ENCODE assay signal across 22 mouse cellular contexts in genomic region chr17:79191871-79192373, GRCm38 (mm10).
A peak's percentile ranks its signal among the peaks of the same experiment; 100 is the strongest.
DNase-seq lines count a peak whose midpoint lies in the region; ATAC-seq lines count a peak whose summit lies in the region.
"Had no signal": no experiment of that assay in that cellular context is flagged by ENCODE, and none has a peak within 500 bp of the region (broad histone marks: within the 10 kb centered on the region; RNA-seq: fewer than 3 reads in every experiment).

No protein-coding gene starts in this region.

- H3K9ac ChIP-seq in forebrain, embryonic 14.5 days (ENCODE audit: low read length), result no peak overlapping the region
- no peak overlapping the region for H3K9ac ChIP-seq in heart, embryonic 16.5 days (ENCODE audit: low read length)
- H3K9ac ChIP-seq in heart, embryonic 11.5 days (ENCODE audit: low read depth, low read length), result no peak overlapping the region
- no peak overlapping the region for H3K9ac ChIP-seq in lung, embryonic 16.5 days (ENCODE audit: low read length)
- H3K9ac ChIP-seq: embryonic facial prominence, embryonic 13.5 days; heart, embryonic 15.5 days; hindbrain, embryonic 15.5 days had no signal

- H3K27me3 ChIP-seq in forebrain, embryonic 14.5 days (replicated peaks; ENCODE audit: control insufficient read depth, insufficient read depth, low read length), result no peaks in the 10 kb centered on the region
- H3K27me3 ChIP-seq in forebrain, embryonic 10.5 days (ENCODE audit: poor library complexity, severe bottlenecking), result no peaks in the 10 kb centered on the region
- no peaks in the 10 kb centered on the region for H3K27me3 ChIP-seq in heart, embryonic 16.5 days (ENCODE audit: control insufficient read depth, insufficient read depth, low read length)
- no peaks in the 10 kb centered on the region for H3K27me3 ChIP-seq in heart, embryonic 11.5 days (ENCODE audit: control insufficient read depth, insufficient read depth, low read length)
- no peaks in the 10 kb centered on the region for H3K27me3 ChIP-seq in lung, embryonic 16.5 days (ENCODE audit: control insufficient read depth, insufficient read depth, low read depth, low read length)
- H3K27me3 ChIP-seq: CH12.LX; embryonic facial prominence, embryonic 13.5 days; heart, embryonic 15.5 days; hindbrain, embryonic 15.5 days had no signal

- no peak overlapping the region for H3K27ac ChIP-seq in forebrain, embryonic 14.5 days (ENCODE audit: low read depth, low read length)
- no peak overlapping the region for H3K27ac ChIP-seq in forebrain, embryonic 10.5 days
- H3K27ac ChIP-seq in heart, embryonic 16.5 days (ENCODE audit: low read length), result no peak overlapping the region
- H3K27ac ChIP-seq in heart, embryonic 11.5 days (ENCODE audit: low read depth, low read length), result no peak overlapping the region
- no peak overlapping the region for H3K27ac ChIP-seq in lung, embryonic 16.5 days (ENCODE audit: low read length)
- H3K27ac ChIP-seq: embryonic facial prominence, embryonic 13.5 days; hindbrain, embryonic 15.5 days had no signal

- H3K4me2 ChIP-seq in forebrain, embryonic 14.5 days (ENCODE audit: low read length), result no peak overlapping the region
- no peak overlapping the region for H3K4me2 ChIP-seq in heart, embryonic 16.5 days (ENCODE audit: low read depth, low read length)
- no peak overlapping the region for H3K4me2 ChIP-seq in heart, embryonic 11.5 days
- no peak overlapping the region for H3K4me2 ChIP-seq in lung, embryonic 16.5 days (ENCODE audit: low read depth, low read length)
- H3K4me2 ChIP-seq: embryonic facial prominence, embryonic 13.5 days; heart, embryonic 15.5 days; hindbrain, embryonic 15.5 days had no signal

- H3K4me3 ChIP-seq in forebrain, embryonic 14.5 days (ENCODE audit: low read depth, low read length), result no peak overlapping the region
- H3K4me3 ChIP-seq in forebrain, embryonic 10.5 days, result no peak overlapping the region
- H3K4me3 ChIP-seq in heart, embryonic 16.5 days (ENCODE audit: low read length), result no peak overlapping the region
- H3K4me3 ChIP-seq in heart, embryonic 11.5 days (ENCODE audit: low read depth, low read length), result no peak overlapping the region
- no peak overlapping the region for H3K4me3 ChIP-seq in lung, embryonic 16.5 days (ENCODE audit: low read length)
- H3K4me3 ChIP-seq: embryonic facial prominence, embryonic 13.5 days; heart, embryonic 15.5 days; hindbrain, embryonic 15.5 days had no signal

- no peaks in the 10 kb centered on the region for H3K9me3 ChIP-seq in forebrain, embryonic 14.5 days (replicated peaks; ENCODE audit: control insufficient read depth, low read length)
- no peaks in the 10 kb centered on the region for H3K9me3 ChIP-seq in forebrain, embryonic 10.5 days
- H3K9me3 ChIP-seq in heart, embryonic 16.5 days (replicated peaks; ENCODE audit: control insufficient read depth, low read length), result 0 out of 2 replicates have a peak, but pooled peaks cover 3% of the 10 kb centered on the region
- no peaks in the 10 kb centered on the region for H3K9me3 ChIP-seq in heart, embryonic 11.5 days (replicated peaks; ENCODE audit: control insufficient read depth, low read length)
- H3K9me3 ChIP-seq in lung, embryonic 16.5 days (ENCODE audit: control insufficient read depth, low read length), result no peaks in the 10 kb centered on the region
- H3K9me3 ChIP-seq: embryonic facial prominence, embryonic 13.5 days; heart, embryonic 15.5 days; hindbrain, embryonic 15.5 days had no signal

- ATAC-seq in forebrain, embryonic 14.5 days, result no peak
- peak; percentile 45; the same call in 1 of the 2 replicates for ATAC-seq in heart, embryonic 16.5 days (replicated peaks; ENCODE audit: extremely low read depth, insufficient read depth, low FRiP score)
- ATAC-seq in heart, embryonic 11.5 days (replicated peaks; ENCODE audit: insufficient number of reproducible peaks, low FRiP score, low TSS enrichment), result no peak
- ATAC-seq in lung, embryonic 16.5 days (ENCODE audit: low read depth), result peak; percentile 83
- ATAC-seq: forebrain, embryonic 16.5 days; intestine, embryonic 16.5 days had no signal

- H3K4me1 ChIP-seq in forebrain, embryonic 14.5 days (ENCODE audit: control insufficient read depth, insufficient read depth, low read length), result no peaks in the 10 kb centered on the region
- H3K4me1 ChIP-seq in forebrain, embryonic 10.5 days, result no peaks in the 10 kb centered on the region
- no peaks in the 10 kb centered on the region for H3K4me1 ChIP-seq in heart, embryonic 16.5 days (ENCODE audit: control insufficient read depth, insufficient read depth, low read length)
- H3K4me1 ChIP-seq in heart, embryonic 11.5 days (ENCODE audit: control insufficient read depth, insufficient read depth, low read length), result no peaks in the 10 kb centered on the region
- H3K4me1 ChIP-seq in lung, embryonic 16.5 days (replicated peaks; ENCODE audit: control insufficient read depth, insufficient read depth, low read length), result 0 out of 2 replicates have a peak, but pooled peaks cover 2% of the 10 kb centered on the region
- H3K4me1 ChIP-seq: embryonic facial prominence, embryonic 13.5 days; heart, embryonic 15.5 days; hindbrain, embryonic 15.5 days had no signal

- DNase-seq in forebrain, embryonic 14.5 days (ENCODE audit: low spot score), result peak; percentile 25
- no peak for DNase-seq in forebrain, embryonic 10.5 days (ENCODE audit: extremely low spot score, low spot score)
- DNase-seq in lung, adult 18-20 months, result no peak
- DNase-seq in NIH3T3 (ENCODE audit: low read depth), result peak; percentile 23
- DNase-seq in thymus, postnatal 36 days, result no peak
- DNase-seq: adrenal gland, adult 8-10 months; adrenal gland, postnatal 36 days; cerebellum, adult 11 months; cerebellum, adult 8-10 months; cerebellum, postnatal 14 days; embryo, embryonic 11 days; gastrocnemius, postnatal 14 days; heart, postnatal 36 days had no signal

- 73% methylated on average over 5 of the region's 5 CpGs for WGBS in forebrain, embryonic 14.5 days
- 84% methylated on average over 5 of the region's 5 CpGs for WGBS in forebrain, embryonic 10.5 days
- WGBS in heart, embryonic 16.5 days, result 48% methylated on average over 5 of the region's 5 CpGs
- 58% methylated on average over 5 of the region's 5 CpGs for WGBS in heart, embryonic 11.5 days (ENCODE audit: insufficient replicate concordance)
- WGBS in lung, embryonic 16.5 days, result 37% methylated on average over 5 of the region's 5 CpGs

- no peaks in the 10 kb centered on the region for H3K36me3 ChIP-seq in forebrain, embryonic 14.5 days (ENCODE audit: control insufficient read depth, insufficient read depth, low read length)
- H3K36me3 ChIP-seq in forebrain, embryonic 10.5 days (replicated peaks), result no peaks in the 10 kb centered on the region
- no peaks in the 10 kb centered on the region for H3K36me3 ChIP-seq in heart, embryonic 16.5 days (ENCODE audit: control insufficient read depth, insufficient read depth)
- no peaks in the 10 kb centered on the region for H3K36me3 ChIP-seq in heart, embryonic 11.5 days (ENCODE audit: control insufficient read depth, insufficient read depth, low read length)
- H3K36me3 ChIP-seq in lung, embryonic 16.5 days (ENCODE audit: control insufficient read depth, insufficient read depth, low read length), result no peaks in the 10 kb centered on the region
- H3K36me3 ChIP-seq: embryonic facial prominence, embryonic 13.5 days; heart, embryonic 15.5 days; hindbrain, embryonic 15.5 days had no signal

Comparison
In these comparisons a context has a peak if more than half of its experiments do, and no peak if none do; other contexts are left out.
1. ATAC-seq: peak in heart, embryonic 16.5 days (single experiment) and lung, embryonic 16.5 days (single experiment); none in forebrain, embryonic 14.5 days (single experiment) and heart, embryonic 11.5 days (single experiment).
2. DNase-seq: peak in forebrain, embryonic 14.5 days (single experiment) and NIH3T3 (single experiment); none in forebrain, embryonic 10.5 days (single experiment), lung, adult 18-20 months (0 of 2) and thymus, postnatal 36 days (0 of 2).